Mouse (Mus musculus): ENCODE measurements around the gene Zbtb5.

DNA sequence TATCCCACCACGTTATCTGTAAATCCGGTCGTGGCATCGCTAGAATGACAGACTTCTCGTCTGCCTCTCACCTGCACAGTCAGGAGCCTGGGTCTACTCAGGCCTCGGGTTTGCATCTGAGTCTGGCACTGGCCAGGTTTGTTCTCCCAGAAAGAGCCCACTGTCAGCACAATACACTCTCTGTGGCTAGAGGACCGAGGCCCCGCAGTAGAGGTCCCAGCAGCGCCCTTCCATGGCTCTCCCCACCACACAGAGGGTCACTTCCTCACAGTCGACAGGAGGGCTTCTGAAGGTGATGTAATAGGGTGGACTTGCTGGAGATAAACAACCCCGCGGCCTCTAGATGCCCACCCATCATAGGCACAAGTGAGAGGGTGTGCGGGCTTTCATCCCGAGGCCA, 38.3 kb downstream of the Zbtb5 start:
- TF ChIP-seq POLR2A (IDR thresholded peaks at IDR 0.05; ENCODE audit: low read depth, low read length) (no peak), CTCF (IDR thresholded peaks at IDR 0.05; ENCODE audit: borderline replicate concordance, insufficient read depth, low read length) (no peak)
